Mouse (Mus musculus) CH12.LX (cell line): Measurements from ENCODE around the gene Gria2. TPM values are rescaled to one million over a fixed set of nuclear protein-coding genes. Genes with fewer than 3 reads are reported as not detected.

Source experiments
- DNase-seq: peaks from one replicate; pipeline ENCODE4 v3.0.0-alpha.2; 2013; ENCODE audit errors: extremely low read depth
- H3K27ac ChIP-seq: 2 replicates; pipeline ENCODE4 v1.5.1; 2012; ENCODE audit warnings: low read depth, mild to moderate bottlenecking, control low read depth, moderate library complexity; ENCODE audit not compliant: insufficient read depth
- H3K27me3 ChIP-seq: replicated peaks from 2 replicates; pipeline ENCODE3; 2012; ENCODE audit warnings: inconsistent platforms
- H3K36me3 ChIP-seq, 2 experiments: replicated peaks in 1 of 2; 2 replicates each; pipeline versions ENCODE3 to v1.6.1; 2012; ENCODE audit warnings: inconsistent platforms in 1 of 2, low read length in 1 of 2, mild to moderate bottlenecking in 1 of 2, mixed read lengths in 1 of 2, moderate library complexity in 1 of 2; ENCODE audit not compliant: control insufficient read depth in 1 of 2, insufficient read depth in 1 of 2
- H3K4me1 ChIP-seq, 2 experiments: 2 replicates each; pipeline ENCODE4 v1.6.1; 2012; ENCODE audit warnings: inconsistent platforms in 1 of 2, moderate library complexity in 1 of 2; ENCODE audit not compliant: insufficient read depth in 2 of 2, control insufficient read depth in 1 of 2
- H3K4me2 ChIP-seq: 2 replicates; pipeline ENCODE4 v1.6.1; 2012; ENCODE audit warnings: low read depth, mild to moderate bottlenecking, control low read depth; ENCODE audit not compliant: poor library complexity, insufficient read depth, severe bottlenecking
- H3K4me3 ChIP-seq, 3 experiments: fragments of 150-350 bp in 1 of 3; sonication (generic) in 1 of 3; replicated peaks in 1 of 3; 2 replicates each; pipeline versions ENCODE3 to v1.5.1; 2011 to 2012; ENCODE audit warnings: low read depth in 2 of 3, low read length in 2 of 3, mild to moderate bottlenecking in 2 of 3, moderate library complexity in 2 of 3, control low read depth in 1 of 3, improper control_type of control experiment in 1 of 3, inconsistent platforms in 1 of 3, mixed read lengths in 1 of 3; ENCODE audit not compliant: poor library complexity in 1 of 3
- H3K79me2 ChIP-seq: replicated peaks from 2 replicates; pipeline ENCODE4 v1.6.1; 2012; ENCODE audit warnings: mild to moderate bottlenecking, moderate library complexity; ENCODE audit not compliant: control insufficient read depth, poor library complexity, insufficient read depth, severe bottlenecking; ENCODE audit errors: extremely low read depth
- H3K9ac ChIP-seq: 2 replicates; pipeline ENCODE4 v1.6.1; 2012; ENCODE audit warnings: low read depth, mild to moderate bottlenecking, control low read depth, moderate library complexity; ENCODE audit not compliant: insufficient read depth
- H3K9me3 ChIP-seq: replicated peaks from 2 replicates; pipeline ENCODE3; 2012; ENCODE audit warnings: low read length, inconsistent platforms, mixed read lengths
- BHLHE40 ChIP-seq: IDR thresholded peaks from 2 replicates; pipeline ENCODE4 v1.6.1; 2011; ENCODE audit warnings: mild to moderate bottlenecking, low read depth, low read length, improper control_type of control experiment
- CHD1 ChIP-seq: IDR thresholded peaks from 2 replicates; pipeline ENCODE4 v1.6.1; 2012; ENCODE audit warnings: low read depth, low read length, improper control_type of control experiment, inconsistent platforms
- CHD2 ChIP-seq: IDR thresholded peaks from 2 replicates; pipeline ENCODE4 v1.6.1; 2011; ENCODE audit warnings: low read length, improper control_type of control experiment
- CTCF ChIP-seq, 2 experiments: IDR thresholded peaks in 1 of 2; conservative IDR thresholded peaks in 1 of 2; 2 replicates each; pipeline ENCODE4 v1.5.1; 2011 to 2012; ENCODE audit warnings: low read depth in 2 of 2, low read length in 2 of 2, improper control_type of control experiment in 1 of 2, inconsistent platforms in 1 of 2, mild to moderate bottlenecking in 1 of 2, moderate library complexity in 1 of 2
- E2F4 ChIP-seq: IDR thresholded peaks from 2 replicates; pipeline ENCODE4 v1.6.1; 2011; ENCODE audit warnings: low read depth, low read length, improper control_type of control experiment; ENCODE audit not compliant: insufficient replicate concordance
- EP300 ChIP-seq: IDR thresholded peaks from 2 replicates; pipeline ENCODE4 v1.6.1; 2011; ENCODE audit warnings: low read length, improper control_type of control experiment
- ETS1 ChIP-seq: conservative IDR thresholded peaks from 2 replicates; pipeline ENCODE4 v1.6.1; 2012; ENCODE audit warnings: low read depth, mild to moderate bottlenecking, inconsistent platforms, low read length, improper control_type of control experiment, moderate library complexity
- GABPA ChIP-seq: IDR thresholded peaks from 2 replicates; pipeline ENCODE4 v1.6.1; 2012; ENCODE audit warnings: low read depth, low read length, improper control_type of control experiment, inconsistent platforms; ENCODE audit not compliant: insufficient replicate concordance
- HCFC1 ChIP-seq: IDR thresholded peaks from 2 replicates; pipeline ENCODE4 v1.6.1; 2012; ENCODE audit warnings: low read depth, mild to moderate bottlenecking, inconsistent platforms, low read length, improper control_type of control experiment
- JUN ChIP-seq: IDR thresholded peaks from 2 replicates; pipeline ENCODE4 v1.6.1; 2011; ENCODE audit warnings: low read depth, mild to moderate bottlenecking, low read length, improper control_type of control experiment, moderate library complexity; ENCODE audit not compliant: insufficient read depth
- JUND ChIP-seq: conservative IDR thresholded peaks from 2 replicates; pipeline ENCODE4 v1.6.1; 2011; ENCODE audit warnings: low read depth, low read length, improper control_type of control experiment
- KAT2A ChIP-seq: IDR thresholded peaks from 2 replicates; pipeline ENCODE4 v1.6.1; 2012; ENCODE audit warnings: low read length, improper control_type of control experiment, inconsistent platforms; ENCODE audit not compliant: insufficient replicate concordance
- MAFK ChIP-seq: IDR thresholded peaks from 2 replicates; pipeline ENCODE4 v1.6.1; 2011; ENCODE audit warnings: low read length, improper control_type of control experiment; ENCODE audit not compliant: insufficient replicate concordance
- MEF2A ChIP-seq: IDR thresholded peaks from 2 replicates; pipeline ENCODE4 v1.6.1; 2014; ENCODE audit warnings: low read depth, mild to moderate bottlenecking, inconsistent platforms, low read length, improper control_type of control experiment, borderline replicate concordance
- NRF1 ChIP-seq: IDR thresholded peaks from 2 replicates; pipeline ENCODE4 v1.6.1; 2014; ENCODE audit warnings: low read depth, mild to moderate bottlenecking, inconsistent platforms, low read length, improper control_type of control experiment, moderate library complexity
- PAX5 ChIP-seq: IDR thresholded peaks from 2 replicates; pipeline ENCODE4 v1.6.1; 2012; ENCODE audit warnings: low read length, inconsistent platforms, mixed read lengths
- POLR2A ChIP-seq: IDR thresholded peaks from 2 replicates; pipeline ENCODE4 v1.6.1; 2011; ENCODE audit warnings: low read depth, mild to moderate bottlenecking, improper control_type of control experiment, low read length
- SIN3A ChIP-seq: IDR thresholded peaks from 2 replicates; pipeline ENCODE4 v1.6.1; 2012; ENCODE audit warnings: low read length, improper control_type of control experiment, inconsistent platforms
- SMC3 ChIP-seq: IDR thresholded peaks from 2 replicates; pipeline ENCODE4 v1.6.1; 2011; ENCODE audit warnings: low read depth, low read length, improper control_type of control experiment
- UBTF ChIP-seq: IDR thresholded peaks from 2 replicates; pipeline ENCODE4 v1.6.1; 2012; ENCODE audit warnings: low read depth, mild to moderate bottlenecking, inconsistent platforms, low read length, improper control_type of control experiment, moderate library complexity
- USF1 ChIP-seq: IDR thresholded peaks from 2 replicates; pipeline ENCODE4 v1.6.1; 2014; ENCODE audit warnings: low read depth, mild to moderate bottlenecking, inconsistent platforms, low read length, improper control_type of control experiment
- USF2 ChIP-seq: conservative IDR thresholded peaks from 2 replicates; pipeline ENCODE4 v1.6.1; 2011; ENCODE audit warnings: low read depth, low read length, improper control_type of control experiment
- ZC3H11A ChIP-seq: IDR thresholded peaks from 2 replicates; pipeline ENCODE4 v1.6.1; 2012; ENCODE audit warnings: low read depth, mild to moderate bottlenecking, inconsistent platforms, low read length, improper control_type of control experiment
- ZKSCAN1 ChIP-seq: IDR thresholded peaks from 2 replicates; pipeline ENCODE4 v1.6.1; 2012; ENCODE audit warnings: low read depth, inconsistent platforms, low read length, improper control_type of control experiment, borderline replicate concordance
- ZMIZ1 ChIP-seq: IDR thresholded peaks from 2 replicates; pipeline ENCODE4 v1.6.1; 2012; ENCODE audit warnings: low read depth, mild to moderate bottlenecking, inconsistent platforms, low read length, improper control_type of control experiment
- dilution Hi-C: fragments of 300-500 bp; cut with MboI; formaldehyde crosslinking; loops from 2 replicates; pipeline ENCODE4 v1.14.3; 2020; ENCODE audit warnings: low sequenced_read_pairs; ENCODE audit not compliant: extremely low pct_unique_long_range_greater_than_20kb, extremely low pct_ligation_motif_present
- in situ Hi-C: fragments of 300-500 bp; cut with MboI; formaldehyde crosslinking; loops from 3 replicates; pipeline ENCODE4 v1.14.3; 2019; ENCODE audit warnings: low sequenced_read_pairs, low pct_ligation_motif_present, low pct_unique_long_range_greater_than_20kb, mixed read lengths
- polyA plus RNA-seq: library from polyadenylated mRNA; unstranded; fragments of >175 nt; gene quantifications from 2 replicates; pipeline ENCODE4 v1.2.1, GENCODE M21; 2012; ENCODE audit warnings: low read depth; ENCODE audit not compliant: insufficient read length
- total RNA-seq, 2 experiments: library from RNA; depleted of rRNA; stranded (reverse); fragments of 300-350 nt in 1 of 2; fragments of >200 nt in 1 of 2; gene quantifications; 2 replicates each; pipeline ENCODE4 v1.2.3; 2012 to 2014

Gria2 gene
- total and polyA plus RNA-seq, 3 experiments, result not detected

- H3K4me1 ChIP-seq, result no peaks in the 10 kb centered on the region
- H3K9me3 ChIP-seq, result no peaks in the 10 kb centered on the region
- no peak overlapping the region for H3K4me2 ChIP-seq
- no peaks in the 10 kb centered on the region for H3K79me2 ChIP-seq
- dilution Hi-C loops, result no loop called here
- TF ChIP-seq BHLHE40, result no peak
- no peak for TF ChIP-seq PAX5
- TF ChIP-seq E2F4, result no peak
- no peak for TF ChIP-seq USF2
- no peak for TF ChIP-seq POLR2A
- no peak for TF ChIP-seq MAFK
- no peak for TF ChIP-seq ETS1
- TF ChIP-seq ZMIZ1, result no peak
- no peak for TF ChIP-seq NRF1
- no peak for TF ChIP-seq GABPA
- TF ChIP-seq ZKSCAN1, result no peak
- no peak for TF ChIP-seq ZC3H11A
- no peak for TF ChIP-seq SIN3A
- TF ChIP-seq, all 38 proteins: peak for 0
- H3K27ac ChIP-seq, result no peak overlapping the region
- H3K4me3 ChIP-seq, result no peak overlapping the region
- no peak for DNase-seq
- in situ Hi-C loops, result no loop called here
- no peaks in the 10 kb centered on the region for H3K36me3 ChIP-seq
- H3K27me3 ChIP-seq, result no peaks in the 10 kb centered on the region
- H3K9ac ChIP-seq, result no peak overlapping the region
Measured at GRCm38 (mm10) chr3:80758363-80758762, 44.3 kb downstream of the Gria2 start.

- H3K4me1 ChIP-seq, result no peaks in the 10 kb centered on the region
- no peak overlapping the region for H3K27ac ChIP-seq
- in situ Hi-C loops (no loop called here), dilution Hi-C loops (no loop called here)
- no peak overlapping the region for H3K4me3 ChIP-seq
- H3K9ac ChIP-seq, result no peak overlapping the region
- no peaks in the 10 kb centered on the region for H3K36me3 ChIP-seq
- no peaks in the 10 kb centered on the region for H3K27me3 ChIP-seq
- TF ChIP-seq HCFC1 (no peak), UBTF (no peak), SMC3 (no peak), BHLHE40 (no peak), MEF2A (no peak), CHD2 (no peak), EP300 (no peak), ZC3H11A (no peak), JUN (no peak), JUND (no peak), KAT2A (no peak), ZKSCAN1 (no peak), ZMIZ1 (no peak), CTCF (conservative IDR thresholded peaks at IDR 0.05 in 1 of 2, IDR thresholded peaks at IDR 0.05 in 1 of 2; ENCODE audit: low read depth in 2 of 2, low read length in 2 of 2) (no peak), USF1 (no peak), CHD1 (no peak)
- no peaks in the 10 kb centered on the region for H3K79me2 ChIP-seq
- DNase-seq, result no peak
- H3K9me3 ChIP-seq, result no peaks in the 10 kb centered on the region
- no peak overlapping the region for H3K4me2 ChIP-seq
Measured at GRCm38 (mm10) chr3:80750786-80751185, 51.8 kb downstream of the Gria2 start.
